Mouse (Mus musculus) ES-E14 (cell line): ENCODE measurements around the gene Gdf15.

Experiments
- HCFC1 ChIP-seq: IDR thresholded peaks from 2 replicates; pipeline ENCODE4 v1.6.1; 2012; ENCODE audit warnings: low read length, inconsistent platforms, borderline replicate concordance; ENCODE audit not compliant: insufficient read depth
- ZC3H11A ChIP-seq: IDR thresholded peaks from 2 replicates; pipeline ENCODE4 v1.6.1; 2012; ENCODE audit warnings: low read depth, mild to moderate bottlenecking, inconsistent platforms, low read length, borderline replicate concordance
- ZNF384 ChIP-seq: IDR thresholded peaks from 2 replicates; pipeline ENCODE4 v1.6.1; 2012; ENCODE audit warnings: low read depth, low read length, inconsistent platforms

DNA sequence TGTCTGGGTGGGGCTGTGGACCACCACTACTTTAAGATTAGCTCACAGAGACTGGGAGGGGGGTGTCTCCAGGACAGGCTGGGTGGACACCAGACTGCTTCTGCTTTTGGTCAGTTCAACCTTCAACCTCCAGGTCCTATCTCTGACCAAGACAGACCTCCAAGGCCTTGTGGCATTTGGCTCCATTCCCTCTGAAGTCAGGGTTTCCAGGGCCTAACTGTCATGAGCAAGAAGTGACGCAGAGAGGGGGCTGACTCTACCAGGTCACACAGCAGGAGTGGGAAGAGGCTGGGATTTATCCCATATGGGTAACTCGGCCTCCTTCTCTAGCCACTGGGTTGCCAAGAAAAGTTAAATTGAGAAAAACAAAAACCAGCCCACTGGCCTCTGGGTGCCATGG, 25.5 kb upstream of the Gdf15 start:
- no peak for TF ChIP-seq ZNF384
- no peak for TF ChIP-seq ZC3H11A
- no peak for TF ChIP-seq HCFC1
